Mouse (Mus musculus) liver, adult 2 months (tissue): Measurements from ENCODE around the gene Lrp6. TPM values are rescaled to one million over a fixed set of nuclear protein-coding genes. Genes with fewer than 3 reads are reported as not detected.

ENCODE experiments used
- DNase-seq: peaks from one replicate; pipeline ENCODE4 v3.0.0-alpha.2; 2011; ENCODE audit warnings: low read depth, low spot score; ENCODE audit errors: extremely low read depth
- H3K27ac ChIP-seq: fragments of 200-500 bp; replicated peaks from 2 replicates; pipeline ENCODE4 v1.5.1; 2012; ENCODE audit warnings: low read depth, mild to moderate bottlenecking, control low read depth, inconsistent platforms, low read length; ENCODE audit not compliant: insufficient read depth
- H3K27me3 ChIP-seq: fragments of 200-500 bp; 2 replicates; pipeline ENCODE4 v1.6.1; 2012; ENCODE audit warnings: mild to moderate bottlenecking, moderate library complexity, low read length, inconsistent platforms; ENCODE audit not compliant: control insufficient read depth, insufficient read depth
- H3K36me3 ChIP-seq: fragments of 200-500 bp; 2 replicates; pipeline ENCODE4 v1.6.1; 2012; ENCODE audit warnings: low read length, inconsistent platforms; ENCODE audit not compliant: control insufficient read depth, insufficient read depth
- H3K4me1 ChIP-seq: fragments of 200-500 bp; 2 replicates; pipeline ENCODE4 v1.6.1; 2011; ENCODE audit warnings: low read length; ENCODE audit not compliant: control insufficient read depth, insufficient read depth
- H3K4me3 ChIP-seq: fragments of 200-500 bp; 2 replicates; pipeline ENCODE4 v1.5.1; 2011; ENCODE audit warnings: low read depth, mild to moderate bottlenecking, control low read depth, low read length, moderate library complexity; ENCODE audit not compliant: insufficient read depth
- H3K79me2 ChIP-seq: fragments of 200-500 bp; 2 replicates; pipeline ENCODE4 v1.6.1; 2012; ENCODE audit warnings: inconsistent platforms, mild to moderate bottlenecking, low read length, moderate library complexity; ENCODE audit not compliant: control insufficient read depth, insufficient read depth
- H3K9ac ChIP-seq: fragments of 200-500 bp; 2 replicates; pipeline ENCODE4 v1.6.1; 2012; ENCODE audit warnings: low read depth, mild to moderate bottlenecking, control low read depth, inconsistent platforms, low read length
- CTCF ChIP-seq: fragments of 200-500 bp; IDR thresholded peaks from 2 replicates; pipeline ENCODE4 v1.5.1; 2011; ENCODE audit warnings: low read depth, low read length, control low read depth
- POLR2A ChIP-seq: fragments of 200-500 bp; IDR thresholded peaks from 2 replicates; pipeline ENCODE4 v1.6.1; 2011; ENCODE audit warnings: low read length, control low read depth; ENCODE audit not compliant: insufficient read depth; ENCODE audit errors: extremely low read depth
- WGBS: fragments of 180-500 bp; shearing (Covaris S2); methylation state at CpG from one replicate; pipeline ENCODE4 v1.1.7; 2018; 5-methylcytosine and 5-hydroxymethylcytosine counted together
- polyA plus RNA-seq: library from polyadenylated mRNA; depleted of rRNA; stranded (reverse); fragments of >200 nt; gene quantifications from 2 replicates; pipeline ENCODE4 v1.2.3, GENCODE M21; 2012
- total RNA-seq: library from RNA; depleted of rRNA; stranded (reverse); fragments of >200 nt; gene quantifications from 2 replicates; pipeline ENCODE4 v1.2.3, GENCODE M21; 2014

The Lrp6 gene
- total and polyA plus RNA-seq, 2 experiments, result 15.0 to 48.2 TPM

DNA sequence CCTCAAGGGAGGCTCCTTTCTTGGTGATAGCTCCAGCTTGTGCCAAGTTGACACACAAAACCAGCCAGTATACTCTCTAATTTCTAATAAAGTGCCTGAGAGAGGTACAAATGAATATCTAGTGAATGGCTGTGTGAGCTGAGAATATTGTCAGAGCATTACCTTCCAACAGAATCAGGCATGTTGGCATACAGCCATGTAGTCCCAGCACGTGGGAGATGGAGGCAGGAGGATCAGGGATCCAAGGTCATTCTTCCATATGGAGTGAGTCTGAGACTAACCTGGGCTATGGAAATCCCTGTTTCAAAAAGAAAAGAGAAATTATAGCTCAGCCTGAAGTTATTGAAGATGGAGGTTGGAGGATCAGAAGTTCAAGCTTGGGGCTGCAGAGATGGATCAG, 32.5 kb upstream of the Lrp6 start:
- 33% methylated on average over 1 of the region's 1 CpGs for WGBS
- Histone ChIP-seq H3K9ac (no peak overlapping the region), H3K27ac (no peak overlapping the region), H3K36me3 (no peaks in the 10 kb centered on the region), H3K79me2 (no peaks in the 10 kb centered on the region), H3K4me1 (peaks cover 6% of the 10 kb centered on the region), H3K4me3 (no peak overlapping the region), H3K27me3 (no peaks in the 10 kb centered on the region)
- DNase-seq, result no peak
- TF ChIP-seq CTCF (no peak), POLR2A (no peak)

DNA sequence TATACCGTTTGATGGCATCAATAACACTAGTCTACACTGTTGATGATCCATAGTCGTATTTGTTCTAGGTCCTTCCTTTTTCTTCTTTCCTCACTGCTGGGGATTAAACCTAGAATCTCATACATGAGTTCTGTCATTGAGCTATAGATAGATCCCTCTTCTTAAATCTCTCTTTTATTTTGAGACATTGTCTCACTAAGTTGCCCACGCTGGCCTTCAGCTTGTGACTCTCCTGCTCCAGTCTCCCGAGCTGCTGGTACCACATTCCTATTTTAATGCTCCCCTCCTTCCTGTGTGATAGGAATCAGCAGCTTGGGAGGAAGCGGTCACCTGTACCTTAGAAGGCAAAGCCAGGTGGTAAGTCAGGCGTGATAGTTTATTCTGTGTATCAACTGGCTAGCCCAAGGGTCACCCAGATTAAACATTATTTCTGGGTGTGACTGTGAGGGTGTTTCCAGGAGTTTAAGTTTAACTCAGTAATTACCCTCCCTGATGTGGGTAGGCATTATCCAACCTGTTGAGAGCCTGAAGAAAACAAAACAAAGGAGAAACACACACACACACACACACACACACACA, 31.0 kb upstream of the Lrp6 start:
- no peak overlapping the region for H3K27ac ChIP-seq
- WGBS, result 51% methylated on average over 6 of the region's 6 CpGs
- TF ChIP-seq POLR2A (no peak), CTCF (no peak)

DNA sequence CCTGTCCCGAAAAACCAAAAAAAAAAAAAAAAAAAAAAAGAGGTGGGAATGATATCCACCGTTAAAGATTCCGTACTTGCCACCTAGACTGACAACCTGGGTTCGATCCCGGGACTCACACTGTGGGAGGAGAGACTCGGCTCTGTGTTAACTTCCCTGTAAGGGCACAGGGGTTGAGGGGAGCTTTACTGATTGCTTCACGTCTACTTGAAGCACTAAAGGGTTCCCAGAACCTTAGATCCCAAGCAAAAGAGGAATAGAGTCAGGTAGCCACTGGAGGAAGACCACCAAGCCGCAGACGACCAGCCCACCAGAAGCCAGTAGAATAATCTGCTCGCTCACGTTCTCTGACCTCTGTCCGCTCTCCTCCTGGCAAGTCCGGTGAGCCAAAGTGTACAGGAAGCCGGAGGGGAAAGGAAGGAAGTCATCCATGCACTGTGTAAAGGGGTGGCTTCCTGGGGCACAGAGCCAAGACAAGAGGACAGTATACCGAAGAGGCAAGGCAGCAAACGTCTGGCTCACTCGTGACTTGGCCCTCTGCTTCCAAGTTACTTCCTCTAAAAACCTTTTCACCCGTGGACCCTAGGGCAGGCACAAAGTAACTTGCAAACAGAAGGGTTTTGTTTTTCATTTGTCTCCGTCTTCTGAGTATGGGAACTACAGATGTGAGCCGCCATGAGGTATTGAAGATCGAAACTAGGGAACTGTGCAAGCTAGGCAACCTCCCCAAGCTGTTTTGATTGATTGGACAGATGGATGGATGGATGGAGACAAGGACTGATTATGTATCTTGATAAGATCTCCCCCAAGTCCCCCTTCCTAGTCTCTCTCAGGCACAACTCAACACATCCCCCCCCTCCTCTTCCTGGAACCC, 28.0 kb upstream of the Lrp6 start:
- 69% methylated on average over 21 of the region's 21 CpGs for WGBS
- H3K27ac ChIP-seq, result no peak overlapping the region
- H3K4me1 ChIP-seq, result peaks cover 4% of the 10 kb centered on the region
- no peaks in the 10 kb centered on the region for H3K27me3 ChIP-seq
- no peaks in the 10 kb centered on the region for H3K36me3 ChIP-seq
- no peak for DNase-seq
- TF ChIP-seq CTCF (no peak), POLR2A (no peak)
- H3K4me3 ChIP-seq, result no peak overlapping the region
- no peaks in the 10 kb centered on the region for H3K79me2 ChIP-seq
- H3K9ac ChIP-seq, result no peak overlapping the region

More for the DNA sequence above, 31.0 kb upstream of the Lrp6 start:
- Histone ChIP-seq H3K79me2 (no peaks in the 10 kb centered on the region), H3K36me3 (no peaks in the 10 kb centered on the region), H3K9ac (no peak overlapping the region), H3K4me1 (peaks cover 6% of the 10 kb centered on the region), H3K27me3 (no peaks in the 10 kb centered on the region), H3K4me3 (no peak overlapping the region)
- peak; percentile 82 for DNase-seq

DNA sequence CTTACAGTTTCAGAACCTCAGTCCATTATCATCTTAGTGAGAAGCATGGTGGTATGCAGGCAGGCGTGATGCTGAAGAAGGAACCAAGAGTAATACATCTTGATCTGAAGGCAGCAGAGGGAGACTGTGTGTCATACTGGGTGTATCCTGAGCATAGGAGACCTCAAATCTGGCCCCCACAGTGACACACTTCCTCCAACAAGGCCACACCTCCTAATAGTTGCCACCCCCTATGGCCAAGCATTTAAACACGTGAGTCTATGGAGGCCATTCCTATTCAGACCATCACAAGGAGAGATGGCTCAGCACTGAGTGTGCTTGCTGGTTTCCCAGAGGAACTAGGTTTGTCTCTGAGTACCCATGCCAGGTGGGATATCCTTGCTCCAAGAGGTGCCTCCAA, 24.8 kb upstream of the Lrp6 start:
- no peaks in the 10 kb centered on the region for H3K27me3 ChIP-seq
- peaks cover 2% of the 10 kb centered on the region; the same call in 1 of the 2 replicates for H3K4me1 ChIP-seq
- no peaks in the 10 kb centered on the region for H3K79me2 ChIP-seq
- H3K27ac ChIP-seq, result no peak overlapping the region
- no peak overlapping the region for H3K9ac ChIP-seq
- H3K36me3 ChIP-seq, result no peaks in the 10 kb centered on the region
- TF ChIP-seq CTCF, result no peak
- DNase-seq, result no peak
- no peak overlapping the region for H3K4me3 ChIP-seq
- 85% methylated on average over 2 of the region's 2 CpGs for WGBS

DNA sequence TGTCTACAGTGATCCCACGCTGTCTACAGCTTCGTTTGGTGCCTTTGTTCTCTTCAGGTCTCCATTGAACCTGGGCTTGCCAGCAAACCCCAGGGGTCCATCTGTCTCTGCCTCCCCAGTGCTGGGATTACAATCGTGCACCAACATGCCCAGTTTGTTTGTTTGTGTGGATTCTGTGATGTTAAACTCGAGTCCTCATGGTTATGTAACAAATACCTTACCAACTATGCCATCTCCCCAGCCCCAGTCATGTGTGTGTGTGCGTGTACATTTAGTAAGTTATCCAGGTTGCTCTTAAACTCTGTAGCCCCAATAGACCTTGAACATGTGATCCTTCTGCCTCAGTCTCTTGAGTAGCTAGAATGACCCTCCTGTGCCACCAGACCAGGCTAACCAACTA, 19.5 kb upstream of the Lrp6 start:
- no peaks in the 10 kb centered on the region for H3K4me1 ChIP-seq
- H3K27me3 ChIP-seq, result no peaks in the 10 kb centered on the region
- H3K27ac ChIP-seq, result no peak overlapping the region
- no peaks in the 10 kb centered on the region for H3K79me2 ChIP-seq
- 88% methylated on average over 5 of the region's 5 CpGs for WGBS
- H3K36me3 ChIP-seq, result no peaks in the 10 kb centered on the region
- DNase-seq, result no peak
- no peak for TF ChIP-seq POLR2A
- no peak for TF ChIP-seq CTCF
- H3K9ac ChIP-seq, result no peak overlapping the region
- no peak overlapping the region for H3K4me3 ChIP-seq

DNA sequence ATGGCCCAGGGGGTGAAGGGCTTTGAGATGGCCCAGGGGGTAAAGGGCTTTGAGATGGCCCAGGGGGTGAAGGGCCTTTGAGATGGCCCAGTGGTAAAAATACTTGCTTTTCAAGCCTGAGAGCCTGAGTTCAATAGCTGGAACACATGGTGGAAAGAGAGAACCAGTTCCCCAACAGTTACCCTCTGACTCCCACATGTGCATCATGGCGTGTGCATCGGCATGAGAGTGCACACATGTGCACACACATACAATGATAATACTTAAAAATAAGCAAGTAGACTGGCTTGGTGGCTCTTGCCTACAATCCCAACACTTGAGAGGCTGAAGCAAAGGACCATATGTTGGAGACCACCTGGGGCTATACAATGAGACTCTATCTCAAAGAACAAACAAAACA, 17.9 kb upstream of the Lrp6 start:
- 96% methylated on average over 2 of the region's 2 CpGs for WGBS
- TF ChIP-seq CTCF (no peak), POLR2A (no peak)

More for the DNA sequence above, 17.9 kb upstream of the Lrp6 start:
- H3K4me3 ChIP-seq, result no peak overlapping the region
- no peaks in the 10 kb centered on the region for H3K79me2 ChIP-seq
- no peak overlapping the region for H3K27ac ChIP-seq
- no peak for DNase-seq
- no peaks in the 10 kb centered on the region for H3K36me3 ChIP-seq
- no peaks in the 10 kb centered on the region for H3K27me3 ChIP-seq
- H3K4me1 ChIP-seq, result no peaks in the 10 kb centered on the region
- H3K9ac ChIP-seq, result no peak overlapping the region
